Mouse (Mus musculus): ENCODE measurements around the gene Fbxl17. TPM values are rescaled to one million over a fixed set of nuclear protein-coding genes. Genes with fewer than 3 reads are reported as not detected.

Gene Fbxl17
- total and polyA plus RNA-seq, 2 experiments from 2014 or later, result 11.4 to 26.3 TPM

GRCm38 (mm10) chr17:63208346-63208745 lies 291.5 kb downstream of the Fbxl17 start:
- H3K9me3 ChIP-seq (replicated peaks; ENCODE audit: control insufficient read depth, low read length), result no peaks in the 10 kb centered on the region
- ATAC-seq (ENCODE audit: insufficient read depth, low read depth), result no peak
- H3K4me3 ChIP-seq (ENCODE audit: low read depth, low read length), result no peak overlapping the region
- no peak for TF ChIP-seq EP300 (IDR thresholded peaks at IDR 0.05; ENCODE audit: low read depth)
- no peak for TF ChIP-seq CTCF (IDR thresholded peaks at IDR 0.05; ENCODE audit: low read depth)
- DNase-seq (ENCODE audit: low spot score), result no peak
- no peak overlapping the region for H3K4me2 ChIP-seq (ENCODE audit: low read depth, low read length)
- no peaks in the 10 kb centered on the region for H3K4me1 ChIP-seq (ENCODE audit: control insufficient read depth, insufficient read depth)
- no peaks in the 10 kb centered on the region for H3K27me3 ChIP-seq (ENCODE audit: control insufficient read depth, insufficient read depth, low read length)
- H3K27ac ChIP-seq (ENCODE audit: low read depth), result no peak overlapping the region
- H3K36me3 ChIP-seq (replicated peaks; ENCODE audit: control insufficient read depth, insufficient read depth, low read length), result no peaks in the 10 kb centered on the region
- no peak overlapping the region for H3K9ac ChIP-seq (replicated peaks; ENCODE audit: low read depth, low read length)
- 70% methylated on average over 4 of the region's 4 CpGs for WGBS

DNA sequence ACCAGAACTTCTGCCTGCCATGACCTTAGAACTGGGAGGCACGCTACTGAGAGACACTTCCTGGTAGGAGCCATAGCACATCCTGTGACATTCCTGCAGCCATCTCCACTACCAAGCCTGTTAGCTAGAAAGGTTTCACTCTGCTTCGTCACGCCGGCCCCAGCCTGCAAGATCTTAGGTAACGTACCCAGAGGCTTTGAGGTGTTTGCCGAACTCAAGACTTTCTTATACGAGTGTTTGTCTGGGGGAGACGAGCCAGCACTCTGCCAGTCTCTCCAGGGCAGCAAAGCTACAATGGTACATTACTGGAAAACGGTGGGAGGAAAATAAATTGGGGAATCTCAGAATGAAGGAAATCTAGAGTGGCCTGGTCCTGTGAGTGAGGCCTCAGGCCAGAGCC lies 292.1 kb downstream of the Fbxl17 start:
- no peaks in the 10 kb centered on the region for H3K27me3 ChIP-seq (ENCODE audit: control insufficient read depth, insufficient read depth, low read length)
- TF ChIP-seq CTCF (IDR thresholded peaks at IDR 0.05; ENCODE audit: low read depth) (no peak), EP300 (IDR thresholded peaks at IDR 0.05; ENCODE audit: low read depth) (no peak)
- no peak for ATAC-seq (ENCODE audit: insufficient read depth, low read depth)
- H3K4me1 ChIP-seq (ENCODE audit: control insufficient read depth, insufficient read depth), result no peaks in the 10 kb centered on the region
- H3K9me3 ChIP-seq (replicated peaks; ENCODE audit: control insufficient read depth, low read length), result no peaks in the 10 kb centered on the region
- H3K36me3 ChIP-seq (replicated peaks; ENCODE audit: control insufficient read depth, insufficient read depth, low read length), result no peaks in the 10 kb centered on the region
- H3K4me2 ChIP-seq (ENCODE audit: low read depth, low read length), result no peak overlapping the region
- 92% methylated on average over 9 of the region's 9 CpGs for WGBS
- no peak overlapping the region for H3K27ac ChIP-seq (ENCODE audit: low read depth)
- H3K4me3 ChIP-seq (ENCODE audit: low read depth, low read length), result no peak overlapping the region
- DNase-seq (ENCODE audit: low spot score), result no peak
- H3K9ac ChIP-seq (replicated peaks; ENCODE audit: low read depth, low read length), result no peak overlapping the region

DNA sequence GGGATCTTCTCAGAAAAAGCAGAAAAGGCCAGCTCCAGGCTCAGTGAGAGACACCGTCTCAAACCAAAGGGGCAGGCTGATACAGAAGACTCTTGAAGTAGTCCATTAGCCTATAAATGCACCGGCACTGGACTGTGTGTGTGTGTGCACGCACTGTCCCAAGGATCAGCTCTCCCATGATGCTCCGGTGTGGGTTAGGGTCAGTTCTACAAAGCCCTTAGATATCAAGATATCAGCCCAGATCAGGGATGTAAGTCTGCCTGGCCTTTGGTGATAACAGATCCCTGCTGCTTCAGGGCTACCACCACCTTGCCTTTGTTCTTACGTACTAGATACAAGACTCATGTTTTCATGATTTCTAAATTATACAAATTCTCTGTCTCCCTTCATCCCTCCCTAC lies 294.5 kb downstream of the Fbxl17 start:
- no peaks in the 10 kb centered on the region for H3K4me1 ChIP-seq (ENCODE audit: control insufficient read depth, insufficient read depth)
- H3K4me2 ChIP-seq (ENCODE audit: low read depth, low read length), result no peak overlapping the region
- 92% methylated on average over 5 of the region's 5 CpGs for WGBS
- no peaks in the 10 kb centered on the region for H3K36me3 ChIP-seq (replicated peaks; ENCODE audit: control insufficient read depth, insufficient read depth, low read length)
- no peak overlapping the region for H3K27ac ChIP-seq (ENCODE audit: low read depth)
- DNase-seq (ENCODE audit: low spot score), result no peak
- no peak overlapping the region for H3K9ac ChIP-seq (replicated peaks; ENCODE audit: low read depth, low read length)
- no peak for TF ChIP-seq EP300 (IDR thresholded peaks at IDR 0.05; ENCODE audit: low read depth)
- TF ChIP-seq CTCF (IDR thresholded peaks at IDR 0.05; ENCODE audit: low read depth), result no peak
- H3K4me3 ChIP-seq (ENCODE audit: low read depth, low read length), result no peak overlapping the region
- ATAC-seq (ENCODE audit: insufficient read depth, low read depth), result no peak
- no peaks in the 10 kb centered on the region for H3K27me3 ChIP-seq (ENCODE audit: control insufficient read depth, insufficient read depth, low read length)
- H3K9me3 ChIP-seq (replicated peaks; ENCODE audit: control insufficient read depth, low read length), result no peaks in the 10 kb centered on the region

- Histone ChIP-seq H3K27ac (ENCODE audit: low read depth) (no peak overlapping the region), H3K9ac (replicated peaks; ENCODE audit: low read depth, low read length) (no peak overlapping the region), H3K27me3 (ENCODE audit: control insufficient read depth, insufficient read depth, low read length) (no peaks in the 10 kb centered on the region), H3K4me3 (ENCODE audit: low read depth, low read length) (no peak overlapping the region), H3K4me2 (ENCODE audit: low read depth, low read length) (no peak overlapping the region), H3K9me3 (replicated peaks; ENCODE audit: control insufficient read depth, low read length) (no peaks in the 10 kb centered on the region), H3K36me3 (replicated peaks; ENCODE audit: control insufficient read depth, insufficient read depth, low read length) (no peaks in the 10 kb centered on the region), H3K4me1 (ENCODE audit: control insufficient read depth, insufficient read depth) (no peaks in the 10 kb centered on the region)
- ATAC-seq (ENCODE audit: insufficient read depth, low read depth) (no peak), DNase-seq (ENCODE audit: low spot score) (no peak)
- 61% methylated on average over 8 of the region's 8 CpGs for WGBS
- TF ChIP-seq CTCF (IDR thresholded peaks at IDR 0.05; ENCODE audit: low read depth) (no peak), EP300 (IDR thresholded peaks at IDR 0.05; ENCODE audit: low read depth) (no peak)
These were observed 296.1 kb downstream of the Fbxl17 start for GRCm38 (mm10) chr17:63203582-63204190.

GRCm38 (mm10) chr17:63198703-63199102 lies 301.1 kb downstream of the Fbxl17 start:
- no peaks in the 10 kb centered on the region for H3K4me1 ChIP-seq (ENCODE audit: control insufficient read depth, insufficient read depth)
- H3K36me3 ChIP-seq (replicated peaks; ENCODE audit: control insufficient read depth, insufficient read depth, low read length), result no peaks in the 10 kb centered on the region
- ATAC-seq (ENCODE audit: insufficient read depth, low read depth), result no peak
- no peaks in the 10 kb centered on the region for H3K27me3 ChIP-seq (ENCODE audit: control insufficient read depth, insufficient read depth, low read length)
- no peak overlapping the region for H3K9ac ChIP-seq (replicated peaks; ENCODE audit: low read depth, low read length)
- DNase-seq (ENCODE audit: low spot score), result no peak
- H3K27ac ChIP-seq (ENCODE audit: low read depth), result no peak overlapping the region
- WGBS, result 92% methylated on average over 1 of the region's 1 CpGs
- no peaks in the 10 kb centered on the region for H3K9me3 ChIP-seq (replicated peaks; ENCODE audit: control insufficient read depth, low read length)
- no peak overlapping the region for H3K4me3 ChIP-seq (ENCODE audit: low read depth, low read length)
- TF ChIP-seq CTCF (IDR thresholded peaks at IDR 0.05; ENCODE audit: low read depth), result no peak
- TF ChIP-seq EP300 (IDR thresholded peaks at IDR 0.05; ENCODE audit: low read depth), result no peak
- H3K4me2 ChIP-seq (ENCODE audit: low read depth, low read length), result no peak overlapping the region

DNA sequence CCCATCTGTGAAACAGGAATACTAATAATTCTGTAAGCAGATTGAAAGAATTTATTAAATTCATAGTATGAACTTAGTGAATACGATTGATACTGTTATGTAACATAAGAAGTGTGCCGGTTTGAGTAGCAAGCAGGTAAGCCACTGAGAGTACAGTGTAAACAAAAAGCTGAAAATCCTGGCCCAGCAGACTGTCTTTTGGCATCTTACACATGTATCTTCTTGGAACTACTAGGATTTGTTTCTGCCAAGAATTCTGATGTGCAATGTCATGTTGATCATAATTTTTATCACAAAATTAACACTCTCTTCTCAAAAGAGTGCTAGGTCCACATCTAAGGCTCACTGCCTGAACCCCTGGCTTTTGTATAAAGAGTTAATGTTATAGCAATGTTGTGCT lies 304.3 kb downstream of the Fbxl17 start:
- H3K4me2 ChIP-seq (ENCODE audit: low read depth, low read length), result no peak overlapping the region
- 88% methylated on average over 2 of the region's 2 CpGs for WGBS
- H3K9me3 ChIP-seq (replicated peaks; ENCODE audit: control insufficient read depth, low read length), result no peaks in the 10 kb centered on the region
- TF ChIP-seq CTCF (IDR thresholded peaks at IDR 0.05; ENCODE audit: low read depth) (no peak), EP300 (IDR thresholded peaks at IDR 0.05; ENCODE audit: low read depth) (no peak)
- no peak overlapping the region for H3K4me3 ChIP-seq (ENCODE audit: low read depth, low read length)
- H3K36me3 ChIP-seq (replicated peaks; ENCODE audit: control insufficient read depth, insufficient read depth, low read length), result no peaks in the 10 kb centered on the region
- DNase-seq (ENCODE audit: low spot score) (no peak), ATAC-seq (ENCODE audit: insufficient read depth, low read depth) (no peak)
- peaks cover 8% of the 10 kb centered on the region; the same call in 1 of the 2 replicates for H3K4me1 ChIP-seq (ENCODE audit: control insufficient read depth, insufficient read depth)
- H3K27ac ChIP-seq (ENCODE audit: low read depth), result no peak overlapping the region
- H3K27me3 ChIP-seq (ENCODE audit: control insufficient read depth, insufficient read depth, low read length), result no peaks in the 10 kb centered on the region
- no peak overlapping the region for H3K9ac ChIP-seq (replicated peaks; ENCODE audit: low read depth, low read length)
